In the genomic region with DNA sequence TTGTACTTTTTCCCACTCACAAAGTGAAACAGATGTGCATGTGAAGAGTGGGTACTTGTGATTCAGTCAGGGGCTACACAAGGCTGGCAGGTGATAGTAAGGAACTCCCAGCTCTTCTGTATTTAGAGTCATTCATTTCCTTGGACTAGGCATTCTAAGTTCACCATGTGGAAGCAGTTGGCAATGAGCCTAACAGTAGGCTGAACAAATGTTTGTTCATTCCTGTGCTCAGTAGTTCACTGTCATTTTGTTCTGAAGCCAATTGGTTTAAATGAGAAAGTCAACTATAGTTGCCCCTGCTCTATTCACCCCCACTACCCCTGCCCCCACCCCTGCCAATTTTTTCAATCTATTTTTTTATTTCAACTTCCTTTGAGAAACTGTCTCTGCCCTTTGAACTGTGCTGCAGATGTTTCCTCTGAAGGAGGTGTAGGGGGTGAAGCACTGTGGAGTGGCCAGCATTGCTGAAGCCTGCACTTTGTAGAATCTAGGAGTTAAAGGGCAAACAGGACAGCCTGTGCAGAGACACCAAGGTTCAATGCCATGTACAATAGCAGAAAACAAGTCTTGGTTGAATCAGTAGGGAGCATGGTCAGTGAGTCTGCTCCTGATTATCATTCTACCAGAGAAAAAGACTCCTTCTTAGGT, we compare ENCODE assay signal across 11 mouse cellular contexts. TPM values are rescaled to one million over a fixed set of nuclear protein-coding genes. Genes with fewer than 3 reads are reported as not detected.
DNase-seq lines count a peak whose midpoint lies in the region; ATAC-seq and TF ChIP-seq lines count a peak whose summit lies in the region.
"Had no signal": no experiment of that assay in that cellular context is flagged by ENCODE, and none has a peak within 500 bp of the region (broad histone marks: within the 10 kb centered on the region; RNA-seq: fewer than 3 reads in every experiment).

No protein-coding gene starts in this region.

- no peaks in the 10 kb centered on the region for H3K36me3 ChIP-seq in kidney, postnatal 0 days (ENCODE audit: insufficient read depth, low read length)
- H3K36me3 ChIP-seq in midbrain, embryonic 16.5 days (ENCODE audit: control insufficient read depth, insufficient read depth, low read length): no peaks in the 10 kb centered on the region

- no peak overlapping the region for H3K4me2 ChIP-seq in kidney, postnatal 0 days (ENCODE audit: low read length)
- H3K4me2 ChIP-seq in midbrain, embryonic 16.5 days (ENCODE audit: low read length): no peak overlapping the region

- no peak overlapping the region for H3K4me3 ChIP-seq in kidney, postnatal 0 days (replicated peaks; ENCODE audit: low read depth, low read length)
- H3K4me3 ChIP-seq in midbrain, embryonic 16.5 days (ENCODE audit: low read depth, low read length): no peak overlapping the region
- H3K4me3 ChIP-seq: embryonic facial prominence, embryonic 13.5 days had no signal

- no peaks in the 10 kb centered on the region for H3K9me3 ChIP-seq in kidney, postnatal 0 days (replicated peaks; ENCODE audit: low read length)
- H3K9me3 ChIP-seq in midbrain, embryonic 16.5 days (replicated peaks; ENCODE audit: control insufficient read depth, low read length, poor library complexity, severe bottlenecking): no peaks in the 10 kb centered on the region
- H3K9me3 ChIP-seq: embryonic facial prominence, embryonic 13.5 days had no signal

- ATAC-seq in kidney, postnatal 0 days (replicated peaks; ENCODE audit: low FRiP score, low read depth): peak; percentile 52; the same call in 1 of the 2 replicates
- ATAC-seq in midbrain, embryonic 16.5 days: no peak
- ATAC-seq: Patski had no signal

- peak; percentile 9 for DNase-seq in heart, adult 8-10 months (ENCODE audit: low spot score)
- no peak for DNase-seq in heart, postnatal 36 days
- peak; percentile 68 for DNase-seq in adipocyte (ENCODE audit: low spot score)
- DNase-seq in kidney, postnatal 0 days (ENCODE audit: low spot score): peak; percentile 19
- peak; percentile 26 for DNase-seq in naive thymus-derived CD4-positive, alpha-beta T cell, adult 2 months (ENCODE audit: low read depth)
- no peak for DNase-seq in left cerebral cortex, adult 18-20 months (ENCODE audit: low spot score in 2 of 2)
- DNase-seq in frontal cortex, adult 2 months (ENCODE audit: extremely low spot score in 1 of 2, low spot score in 1 of 2): no peak

- H3K27ac ChIP-seq in kidney, postnatal 0 days: no peak overlapping the region
- H3K27ac ChIP-seq in midbrain, embryonic 16.5 days (ENCODE audit: low read length): no peak overlapping the region
- H3K27ac ChIP-seq: embryonic facial prominence, embryonic 13.5 days had no signal

- no peaks in the 10 kb centered on the region for H3K4me1 ChIP-seq in kidney, postnatal 0 days (replicated peaks; ENCODE audit: insufficient read depth, low read length)
- 0 out of 2 replicates have a peak, but pooled peaks cover 2% of the 10 kb centered on the region for H3K4me1 ChIP-seq in midbrain, embryonic 16.5 days (ENCODE audit: control insufficient read depth, insufficient read depth, low read length)
- H3K4me1 ChIP-seq: embryonic facial prominence, embryonic 13.5 days had no signal

- intact Hi-C loops in heart, postnatal 36 days (cut with DNase I): no loop called here

- no peak for TF ChIP-seq CTCF in kidney, postnatal 0 days (IDR thresholded peaks at IDR 0.05; ENCODE audit: low read depth)

- no peak overlapping the region for H3K9ac ChIP-seq in kidney, postnatal 0 days (ENCODE audit: low read depth, low read length)
- no peak overlapping the region for H3K9ac ChIP-seq in midbrain, embryonic 16.5 days (ENCODE audit: low read depth, low read length)
- H3K9ac ChIP-seq: embryonic facial prominence, embryonic 13.5 days had no signal

- H3K27me3 ChIP-seq in kidney, postnatal 0 days (ENCODE audit: insufficient read depth, low read length): no peaks in the 10 kb centered on the region
- H3K27me3 ChIP-seq in midbrain, embryonic 16.5 days (ENCODE audit: control insufficient read depth, insufficient read depth, low read depth, low read length): no peaks in the 10 kb centered on the region
- H3K27me3 ChIP-seq: embryonic facial prominence, embryonic 13.5 days had no signal

RNA-seq across cellular contexts. Expression of gene Mpp1, which starts 2.4 kb away (rescaled TPM):
- total RNA-seq in heart, adult 8-10 months (2022): 10 to 100 TPM in 3 of 4 experiments, 1 to 10 TPM in 1; 8.0 to 12.3 (median 11.9) TPM
- total RNA-seq in heart, postnatal 36 days (2021): 10 to 100 TPM; 12.6 to 12.9 TPM
- polyA plus RNA-seq in kidney, postnatal 0 days (2015; fragmentation: Nextera tagmentation; extraction: Ambion mirVana): 45.8 and 50.4 TPM in 2 replicates
- total RNA-seq in left cerebral cortex, adult 18-20 months (2021): 10 to 100 TPM; 39.1 to 39.5 TPM
- 21.9 and 22.6 TPM in 2 replicates for polyA plus RNA-seq in midbrain, embryonic 16.5 days (2015; fragmentation: Nextera tagmentation; extraction: Ambion mirVana)
- 30.5 and 33.4 TPM in 2 replicates for polyA plus RNA-seq in frontal cortex, adult 2 months (2012; rRNA removed)

RNA-seq across cellular contexts. Expression of gene Dkc1, which starts 32.8 kb away (rescaled TPM):
- 10 to 100 TPM; 18.6 to 26.9 (median 22.4) TPM for total RNA-seq in heart, adult 8-10 months (2022)
- total RNA-seq in heart, postnatal 36 days (2021): 10 to 100 TPM; 18.0 to 24.5 TPM
- 64.3 and 82.5 TPM in 2 replicates for polyA plus RNA-seq in kidney, postnatal 0 days (2015; fragmentation: Nextera tagmentation; extraction: Ambion mirVana)
- total RNA-seq in left cerebral cortex, adult 18-20 months (2021): 10 to 100 TPM; 34.1 to 40.0 TPM
- polyA plus RNA-seq in midbrain, embryonic 16.5 days (2015; fragmentation: Nextera tagmentation; extraction: Ambion mirVana): 50.1 and 57.5 TPM in 2 replicates
- 32.9 and 35.9 TPM in 2 replicates for polyA plus RNA-seq in frontal cortex, adult 2 months (2012; rRNA removed)

RNA-seq across cellular contexts. Expression of gene Smim9, which starts 35.1 kb away (rescaled TPM):
- not detected for total RNA-seq in heart, adult 8-10 months (2022)
- not detected for total RNA-seq in heart, postnatal 36 days (2021)
- polyA plus RNA-seq in kidney, postnatal 0 days (2015; fragmentation: Nextera tagmentation; extraction: Ambion mirVana): 0.21 TPM in 1 of 2 replicates, not detected in the other
- not detected for total RNA-seq in left cerebral cortex, adult 18-20 months (2021)
- not detected in 2 replicates for polyA plus RNA-seq in midbrain, embryonic 16.5 days (2015; fragmentation: Nextera tagmentation; extraction: Ambion mirVana)
- polyA plus RNA-seq in frontal cortex, adult 2 months (2012; rRNA removed): not detected in 2 replicates
- total RNA-seq: layer of hippocampus, adult 18-20 months had no signal
- polyA plus RNA-seq: embryonic facial prominence, embryonic 13.5 days; Patski had no signal

RNA-seq across cellular contexts. Expression of gene Gab3, which starts 43.2 kb away (rescaled TPM):
- 1 to 10 TPM; 1.2 to 1.9 (median 1.6) TPM for total RNA-seq in heart, adult 8-10 months (2022)
- total RNA-seq in heart, postnatal 36 days (2021): 1 to 10 TPM; 1.3 to 1.5 TPM
- polyA plus RNA-seq in kidney, postnatal 0 days (2015; fragmentation: Nextera tagmentation; extraction: Ambion mirVana): 1.1 and 1.4 TPM in 2 replicates
- 1 to 10 TPM; 1.8 to 2.1 TPM for total RNA-seq in left cerebral cortex, adult 18-20 months (2021)
- 2.8 TPM in 2 replicates for polyA plus RNA-seq in midbrain, embryonic 16.5 days (2015; fragmentation: Nextera tagmentation; extraction: Ambion mirVana)
- polyA plus RNA-seq in frontal cortex, adult 2 months (2012; rRNA removed): 1.3 and 1.6 TPM in 2 replicates

Comparison
In these comparisons a context has a peak if more than half of its experiments do, and no peak if none do; other contexts are left out.
1. DNase-seq: peak in heart, adult 8-10 months (single experiment), adipocyte (single experiment), kidney, postnatal 0 days (single experiment) and naive thymus-derived CD4-positive, alpha-beta T cell, adult 2 months (single experiment); none in heart, postnatal 36 days (0 of 2), left cerebral cortex, adult 18-20 months (0 of 2) and frontal cortex, adult 2 months (0 of 2).